Mouse (Mus musculus): ENCODE results near the gene Smarcb1. TPM values are rescaled to one million over a fixed set of nuclear protein-coding genes. Genes with fewer than 3 reads are reported as not detected.

The Smarcb1 gene
- polyA plus RNA-seq, 1 experiment from 2014 or later: 54.9 TPM

- no peaks in the 10 kb centered on the region for H3K9me3 ChIP-seq (ENCODE audit: control insufficient read depth)
- no peak overlapping the region for H3K27ac ChIP-seq (ENCODE audit: low read depth, low read length)
- H3K4me1 ChIP-seq (replicated peaks; ENCODE audit: control insufficient read depth, insufficient read depth, low read length): no peaks in the 10 kb centered on the region
- H3K4me3 ChIP-seq (ENCODE audit: low read depth, low read length): peak overlapping the region; percentile 21; the same call in 1 of the 2 replicates
- peak; percentile 82 for TF ChIP-seq CTCF (IDR thresholded peaks at IDR 0.05; ENCODE audit: low read depth)
- peak overlapping the region; percentile 62 for H3K4me2 ChIP-seq (replicated peaks; ENCODE audit: low read depth)
- 2% methylated on average over 10 of the region's 10 CpGs for WGBS
- H3K9ac ChIP-seq (ENCODE audit: low read depth, low read length): no peak overlapping the region
- H3K27me3 ChIP-seq (replicated peaks; ENCODE audit: control insufficient read depth, insufficient read depth, low read length): no peaks in the 10 kb centered on the region
- no peaks in the 10 kb centered on the region for H3K36me3 ChIP-seq (ENCODE audit: control insufficient read depth, insufficient read depth)
- peak; percentile 75; the same call in 1 of the 2 replicates for ATAC-seq
Measured at GRCm38 (mm10) chr10:75883232-75883552, 38.2 kb downstream of the Smarcb1 start.

- H3K9ac ChIP-seq (ENCODE audit: low read depth, low read length): no peak overlapping the region
- 12% methylated on average over 15 of the region's 15 CpGs for WGBS
- H3K4me2 ChIP-seq (replicated peaks; ENCODE audit: low read depth): peak overlapping the region; percentile 62
- peak overlapping the region; percentile 21; the same call in 1 of the 2 replicates for H3K4me3 ChIP-seq (ENCODE audit: low read depth, low read length)
- H3K4me1 ChIP-seq (replicated peaks; ENCODE audit: control insufficient read depth, insufficient read depth, low read length): no peaks in the 10 kb centered on the region
- H3K9me3 ChIP-seq (ENCODE audit: control insufficient read depth): no peaks in the 10 kb centered on the region
- no peaks in the 10 kb centered on the region for H3K27me3 ChIP-seq (replicated peaks; ENCODE audit: control insufficient read depth, insufficient read depth, low read length)
- TF ChIP-seq CTCF (IDR thresholded peaks at IDR 0.05; ENCODE audit: low read depth): no peak
- H3K36me3 ChIP-seq (ENCODE audit: control insufficient read depth, insufficient read depth): no peaks in the 10 kb centered on the region
- no peak overlapping the region for H3K27ac ChIP-seq (ENCODE audit: low read depth, low read length)
- no peak for ATAC-seq
Measured at GRCm38 (mm10) chr10:75882433-75883231, 38.8 kb downstream of the Smarcb1 start.

- Histone ChIP-seq H3K4me2 (replicated peaks; ENCODE audit: low read depth) (peak overlapping the region; percentile 62), H3K27ac (ENCODE audit: low read depth, low read length) (no peak overlapping the region), H3K27me3 (replicated peaks; ENCODE audit: control insufficient read depth, insufficient read depth, low read length) (no peaks in the 10 kb centered on the region), H3K9me3 (ENCODE audit: control insufficient read depth) (no peaks in the 10 kb centered on the region), H3K9ac (ENCODE audit: low read depth, low read length) (no peak overlapping the region), H3K36me3 (ENCODE audit: control insufficient read depth, insufficient read depth) (no peaks in the 10 kb centered on the region), H3K4me3 (ENCODE audit: low read depth, low read length) (no peak overlapping the region), H3K4me1 (replicated peaks; ENCODE audit: control insufficient read depth, insufficient read depth, low read length) (no peaks in the 10 kb centered on the region)
- ATAC-seq: 0 out of 2 replicates have a peak, but pooled peaks have one; percentile 35
- TF ChIP-seq CTCF (IDR thresholded peaks at IDR 0.05; ENCODE audit: low read depth): no peak
- WGBS: 18% methylated on average over 20 of the region's 20 CpGs
Measured at GRCm38 (mm10) chr10:75881578-75882432, 39.6 kb downstream of the Smarcb1 start.

GRCm38 (mm10) chr10:75880771-75881577 is 40.4 kb downstream of the Smarcb1 start:
- 52% methylated on average over 6 of the region's 6 CpGs for WGBS
- no peak overlapping the region for H3K9ac ChIP-seq (ENCODE audit: low read depth, low read length)
- no peak overlapping the region for H3K27ac ChIP-seq (ENCODE audit: low read depth, low read length)
- ATAC-seq: no peak
- H3K36me3 ChIP-seq (ENCODE audit: control insufficient read depth, insufficient read depth): no peaks in the 10 kb centered on the region
- H3K4me1 ChIP-seq (replicated peaks; ENCODE audit: control insufficient read depth, insufficient read depth, low read length): no peaks in the 10 kb centered on the region
- TF ChIP-seq CTCF (IDR thresholded peaks at IDR 0.05; ENCODE audit: low read depth): no peak
- no peak overlapping the region for H3K4me3 ChIP-seq (ENCODE audit: low read depth, low read length)
- no peaks in the 10 kb centered on the region for H3K27me3 ChIP-seq (replicated peaks; ENCODE audit: control insufficient read depth, insufficient read depth, low read length)
- H3K4me2 ChIP-seq (replicated peaks; ENCODE audit: low read depth): no peak overlapping the region
- no peaks in the 10 kb centered on the region for H3K9me3 ChIP-seq (ENCODE audit: control insufficient read depth)

GRCm38 (mm10) chr10:75880351-75880750 is 41.1 kb downstream of the Smarcb1 start:
- 94% methylated on average over 10 of the region's 10 CpGs for WGBS
- Histone ChIP-seq H3K4me1 (replicated peaks; ENCODE audit: control insufficient read depth, insufficient read depth, low read length) (no peaks in the 10 kb centered on the region), H3K36me3 (ENCODE audit: control insufficient read depth, insufficient read depth) (no peaks in the 10 kb centered on the region), H3K4me2 (replicated peaks; ENCODE audit: low read depth) (no peak overlapping the region), H3K9ac (ENCODE audit: low read depth, low read length) (no peak overlapping the region), H3K9me3 (ENCODE audit: control insufficient read depth) (no peaks in the 10 kb centered on the region), H3K27ac (ENCODE audit: low read depth, low read length) (no peak overlapping the region), H3K4me3 (ENCODE audit: low read depth, low read length) (no peak overlapping the region), H3K27me3 (replicated peaks; ENCODE audit: control insufficient read depth, insufficient read depth, low read length) (no peaks in the 10 kb centered on the region)
- TF ChIP-seq CTCF (IDR thresholded peaks at IDR 0.05; ENCODE audit: low read depth): no peak
- no peak for ATAC-seq
